Mouse (Mus musculus): ENCODE measurements around the gene Zmym3. TPM values are rescaled to one million over a fixed set of nuclear protein-coding genes. Genes with fewer than 3 reads are reported as not detected.

Gene Zmym3
- 26.1 and 52.2 TPM in 2 replicates for polyA plus RNA-seq (2012; rRNA removed; ENCODE audit: low replicate concordance)

DNA sequence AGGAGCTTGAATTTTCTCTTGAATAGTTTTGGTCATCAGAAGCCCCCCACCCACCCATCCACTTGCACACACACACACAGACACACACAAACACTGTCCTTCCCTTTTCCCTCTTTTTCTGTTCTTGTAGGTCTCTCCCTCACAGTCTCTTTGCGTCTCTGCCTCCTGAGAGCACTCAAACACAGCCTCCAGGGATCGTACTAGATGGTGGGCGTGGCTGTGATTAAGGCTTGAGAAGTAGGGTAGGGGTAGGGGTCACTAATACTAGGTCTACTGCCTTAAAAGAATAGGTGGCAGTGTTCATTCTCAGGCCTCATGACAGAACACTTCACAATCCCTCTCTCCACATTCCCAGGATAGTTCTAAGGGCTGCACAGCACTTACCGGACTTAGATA is at the start of gene Zmym3:
Gene Zmym3, minus strand, starts transcription at position 150 of the 396 bp plus-strand sequence.

DNA sequence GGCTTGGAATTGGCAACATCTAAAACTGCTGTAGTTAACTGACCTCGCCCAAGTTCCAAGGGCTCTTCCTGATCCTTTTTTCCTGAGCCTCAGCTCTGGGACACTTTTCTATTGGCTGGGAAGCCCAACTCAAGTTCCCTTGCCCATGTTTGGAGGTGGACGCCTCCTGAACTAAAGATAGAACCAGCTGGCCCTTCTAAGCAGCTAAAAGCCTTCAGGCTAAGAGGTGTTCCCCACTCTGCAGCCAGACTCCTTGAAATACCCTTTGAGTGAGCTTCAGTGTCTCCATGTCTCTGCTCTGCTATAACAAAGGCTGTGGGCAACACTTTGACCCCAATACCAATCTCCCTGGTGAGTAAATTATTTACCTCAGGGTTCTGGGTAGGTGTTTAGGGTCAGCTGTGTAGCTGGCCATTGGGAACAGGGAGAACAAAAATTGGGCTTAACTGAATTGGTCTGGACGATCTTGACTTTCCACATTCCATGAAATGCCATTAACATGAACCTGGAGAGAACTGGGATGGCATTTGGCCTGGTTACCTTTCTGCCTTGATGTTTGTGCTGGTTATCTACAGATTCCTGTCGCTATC is 28.3 kb upstream of the Zmym3 start, which contains the start of gene Itgb1bp2:
Gene Itgb1bp2, plus strand, starts transcription at position 203 of the 590 bp plus-strand sequence.

DNA sequence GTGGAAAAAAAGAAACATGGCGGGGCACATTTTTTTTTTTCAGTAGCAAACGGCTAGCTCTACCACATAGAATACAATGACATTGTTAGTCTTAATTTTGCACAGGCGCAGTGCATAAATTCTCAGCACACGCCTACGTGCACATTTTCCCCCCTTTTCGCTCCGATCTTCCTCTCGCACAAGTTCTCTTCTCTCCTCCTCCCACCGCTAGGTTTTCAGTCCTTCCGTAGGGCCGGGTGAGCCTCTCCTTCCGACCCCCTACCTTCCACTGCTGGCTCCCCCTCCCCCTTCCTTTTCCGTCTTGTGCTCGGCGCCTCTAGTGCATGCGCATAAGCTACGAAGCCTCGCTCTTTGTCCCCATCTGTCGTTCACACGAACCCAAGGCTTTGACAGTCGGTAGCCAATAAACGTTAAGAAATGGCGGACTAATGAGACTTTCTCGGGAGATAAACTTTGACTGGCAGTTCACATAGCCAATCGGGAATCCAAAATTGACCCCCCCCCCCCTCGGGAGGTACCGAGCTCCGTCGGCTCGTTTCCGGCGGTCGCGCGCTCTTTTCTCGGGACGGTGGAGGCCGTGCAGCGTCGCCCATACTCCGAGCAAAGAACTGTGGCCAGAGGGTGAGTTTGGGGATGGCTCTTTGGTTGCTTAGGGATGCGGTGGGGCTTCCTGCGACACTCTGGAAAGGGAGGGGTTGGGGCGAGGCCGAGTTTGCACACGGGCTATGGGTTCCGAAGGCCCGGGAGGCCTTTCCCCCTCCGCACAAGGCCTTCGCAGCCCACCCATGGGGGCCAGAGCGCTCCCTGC is 8.7 kb upstream of the Zmym3 start, which contains the start of gene Nono:
Gene Nono, plus strand, starts transcription at position 177 of the 808 bp plus-strand sequence.

DNA sequence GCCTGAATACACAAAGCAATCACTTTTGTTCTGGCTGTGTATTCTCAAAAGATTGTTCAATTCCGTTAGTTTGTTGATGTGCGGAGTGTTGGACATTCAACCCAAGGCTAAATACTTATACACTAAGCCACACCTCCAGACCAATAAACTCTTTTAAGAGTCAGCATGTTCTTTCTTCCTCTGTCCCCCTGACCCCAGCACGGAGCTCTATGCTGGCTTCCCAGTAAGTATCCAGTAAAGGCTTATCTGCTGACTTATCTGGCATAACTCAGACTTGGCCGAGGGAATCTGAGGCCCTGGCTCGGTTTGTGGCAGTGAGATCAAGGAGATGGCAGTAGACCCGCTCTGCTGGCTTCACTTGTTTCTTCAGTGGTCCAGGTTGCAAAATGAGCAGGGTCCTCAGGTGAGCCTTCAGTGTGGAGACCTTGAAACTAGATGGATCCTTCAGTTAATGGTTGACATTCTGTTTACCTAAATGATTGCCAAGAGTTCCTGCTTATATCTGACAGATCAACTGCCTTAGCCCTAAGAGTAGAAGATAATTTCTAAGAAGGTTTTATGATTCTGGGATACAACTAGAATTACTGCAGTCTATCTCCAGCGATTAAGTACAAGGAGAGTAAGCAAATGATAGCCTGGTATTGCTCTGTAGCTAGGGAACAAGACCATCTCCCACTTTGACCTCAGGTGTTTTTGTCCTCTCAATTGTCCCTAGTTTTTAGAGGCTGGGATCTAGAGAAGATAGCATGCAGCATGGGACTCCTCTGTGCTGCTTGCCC is 44.3 kb downstream of the Zmym3 start, which contains the start of gene Gjb1:
Gene Gjb1, plus strand, starts transcription at position 189 of the 779 bp plus-strand sequence.

Other genes with a start within 250 kb of the Zmym3 start
- 19.1 and 27.4 TPM in 2 replicates for gene Snx12, start 198.3 kb downstream of the Zmym3 start, polyA plus RNA-seq (2012; rRNA removed; ENCODE audit: low replicate concordance)
- gene Foxo4, start 166.3 kb downstream of the Zmym3 start, polyA plus RNA-seq (2012; rRNA removed; ENCODE audit: low replicate concordance): 49.5 and 50.2 TPM in 2 replicates
- gene Gm614, start 156.9 kb downstream of the Zmym3 start, polyA plus RNA-seq (2012; rRNA removed; ENCODE audit: low replicate concordance): 0.34 TPM in 1 of 2 replicates, not detected in the other
- 21.5 and 23.4 TPM in 2 replicates for gene Il2rg, start 152.6 kb downstream of the Zmym3 start, polyA plus RNA-seq (2012; rRNA removed; ENCODE audit: low replicate concordance)
- not detected in 2 replicates for gene Gm20489, start 151.8 kb downstream of the Zmym3 start, polyA plus RNA-seq (2012; rRNA removed; ENCODE audit: low replicate concordance)
- 98.8 and 147 TPM in 2 replicates for gene Med12, start 146.8 kb downstream of the Zmym3 start, polyA plus RNA-seq (2012; rRNA removed; ENCODE audit: low replicate concordance)
- 0.20 and 2.4 TPM in 2 replicates for gene Nlgn3, start 121.7 kb downstream of the Zmym3 start, polyA plus RNA-seq (2012; rRNA removed; ENCODE audit: low replicate concordance)
- 1.9 TPM in 1 of 2 replicates, not detected in the other for gene Gjb1, start 44.5 kb downstream of the Zmym3 start, polyA plus RNA-seq (2012; rRNA removed; ENCODE audit: low replicate concordance)
- gene Nono, start 8.5 kb upstream of the Zmym3 start, polyA plus RNA-seq (2012; rRNA removed; ENCODE audit: low replicate concordance): 86.8 and 191 TPM in 2 replicates
- gene Itgb1bp2, start 28.2 kb upstream of the Zmym3 start, polyA plus RNA-seq (2012; rRNA removed; ENCODE audit: low replicate concordance): 0.17 and 0.66 TPM in 2 replicates
- 3.9 and 7.9 TPM in 2 replicates for gene Taf1, start 111.9 kb upstream of the Zmym3 start, polyA plus RNA-seq (2012; rRNA removed; ENCODE audit: low replicate concordance)
- 109 and 153 TPM in 2 replicates for gene Ogt, start 219.2 kb upstream of the Zmym3 start, polyA plus RNA-seq (2012; rRNA removed; ENCODE audit: low replicate concordance)